Mouse (Mus musculus) 3134 (cell line): ENCODE results near the gene Rnf207.

Source experiments
- DNase-seq: peaks from one replicate; pipeline ENCODE4 v3.0.0-alpha.2; 2011; ENCODE audit warnings: low spot score; ENCODE audit not compliant: insufficient read length; ENCODE audit errors: extremely low read depth

Gene Rnf207

GRCm38 (mm10) chr4:152332952-152333351, 14.2 kb upstream of the Rnf207 start:
- no peak for DNase-seq

- no peak for DNase-seq
Observed at GRCm38 (mm10) chr4:152328691-152329090, 9.9 kb upstream of the Rnf207 start.

- DNase-seq: no peak
Observed at GRCm38 (mm10) chr4:152326543-152326942, 7.8 kb upstream of the Rnf207 start.

- peak; percentile 87 for DNase-seq
Observed at GRCm38 (mm10) chr4:152325574-152326411, 7.0 kb upstream of the Rnf207 start, which contains the start of gene Rpl22. Gene Rpl22 (plus strand): TSS chr4:152325742.

GRCm38 (mm10) chr4:152324641-152325562, 6.1 kb upstream of the Rnf207 start:
- no peak for DNase-seq

- DNase-seq: no peak
Observed at GRCm38 (mm10) chr4:152321464-152321863, 2.7 kb upstream of the Rnf207 start.

- no peak for DNase-seq
Observed at GRCm38 (mm10) chr4:152317631-152318033, 1.2 kb downstream of the Rnf207 start.

- no peak for DNase-seq
Observed at GRCm38 (mm10) chr4:152315498-152316213, 3.1 kb downstream of the Rnf207 start.

GRCm38 (mm10) chr4:152313934-152314333, 4.9 kb downstream of the Rnf207 start:
- no peak for DNase-seq

- no peak for DNase-seq
Observed at GRCm38 (mm10) chr4:152313211-152313632, 5.6 kb downstream of the Rnf207 start.

GRCm38 (mm10) chr4:152312186-152312585, 6.6 kb downstream of the Rnf207 start:
- no peak for DNase-seq

GRCm38 (mm10) chr4:152307542-152307941, 11.3 kb downstream of the Rnf207 start:
- no peak for DNase-seq

- DNase-seq: no peak
Observed at GRCm38 (mm10) chr4:152305991-152306390, 12.8 kb downstream of the Rnf207 start.

- DNase-seq: no peak
Observed at GRCm38 (mm10) chr4:152304685-152305084, 14.1 kb downstream of the Rnf207 start.

- no peak for DNase-seq
Observed at GRCm38 (mm10) chr4:152303172-152303571, 15.6 kb downstream of the Rnf207 start.

- no peak for DNase-seq
Observed at GRCm38 (mm10) chr4:152302012-152302411, 16.8 kb downstream of the Rnf207 start.

- DNase-seq: no peak
Observed at GRCm38 (mm10) chr4:152300375-152300774, 18.4 kb downstream of the Rnf207 start.

GRCm38 (mm10) chr4:152298836-152299235, 20.0 kb downstream of the Rnf207 start:
- no peak for DNase-seq

- peak; percentile 94 for DNase-seq
Observed at GRCm38 (mm10) chr4:152296874-152297861, 21.6 kb downstream of the Rnf207 start, which contains the start of gene Icmt. Gene Icmt (plus strand): TSS chr4:152297227.
